In the genomic region with DNA sequence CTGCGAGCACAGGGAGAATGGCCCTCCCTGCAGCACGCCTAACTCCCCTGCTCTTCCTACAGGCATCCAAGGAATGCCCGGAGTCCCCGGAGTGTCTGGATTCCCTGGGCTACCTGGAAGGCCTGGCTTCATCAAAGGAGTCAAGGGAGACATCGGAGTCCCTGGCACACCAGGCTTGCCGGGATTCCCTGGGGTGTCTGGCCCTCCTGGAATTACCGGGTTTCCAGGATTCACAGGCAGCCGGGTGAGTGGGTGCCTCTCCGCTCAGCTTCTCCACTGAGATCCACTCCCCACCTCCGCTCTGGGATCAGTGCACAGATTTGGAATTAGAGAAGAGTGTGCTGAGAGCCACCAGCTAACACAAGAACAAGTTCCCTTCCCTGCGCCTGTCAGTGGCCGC, we compare ENCODE assay signal across 13 mouse cellular contexts. TPM values are rescaled to one million over a fixed set of nuclear protein-coding genes. Genes with fewer than 3 reads are reported as not detected.
A peak's percentile ranks its signal among the peaks of the same experiment; 100 is the strongest.
DNase-seq lines count a peak whose midpoint lies in the region.
"Had no signal": no experiment of that assay in that cellular context is flagged by ENCODE, and none has a peak within 500 bp of the region (broad histone marks: within the 10 kb centered on the region; RNA-seq: fewer than 3 reads in every experiment).

No protein-coding gene starts in this region.

- DNase-seq in frontal cortex, adult 2 months (ENCODE audit: extremely low spot score in 1 of 2, low spot score in 1 of 2): peak; percentile 56 to 80
- DNase-seq in frontal cortex, postnatal 10 days (ENCODE audit: low spot score in 2 of 2): no peak
- peak; percentile 53 to 75 for DNase-seq in left cerebral cortex, adult 18-20 months (ENCODE audit: low spot score in 2 of 2)
- no peak for DNase-seq in left cerebral cortex, postnatal 10 days (ENCODE audit: extremely low spot score in 1 of 2, low spot score in 2 of 2)
- peak; percentile 56 to 77 for DNase-seq in left cerebral cortex, postnatal 14 days (ENCODE audit: low spot score in 2 of 2)
- no peak for DNase-seq in thymus, postnatal 10 days (ENCODE audit: low spot score in 2 of 2)
- DNase-seq in cerebellum, postnatal 36 days: no peak
- DNase-seq: adrenal gland, adult 2 months; cerebellum, adult 8-10 months; heart, postnatal 36 days; kidney, postnatal 36 days; retina, postnatal 1 day; thymus, adult 2 months had no signal

- intact Hi-C loops in left cerebral cortex, postnatal 10 days (cut with DNase I): no loop called here
- intact Hi-C loops in left cerebral cortex, postnatal 14 days (cut with DNase I): loop anchor here (10.0 kb wide), 2 partner anchors 177 to 267 kb away; a partner anchor contains a TSS

RNA-seq across cellular contexts. Expression of a gene that starts 40.6 kb away (rescaled TPM):
- polyA plus RNA-seq in frontal cortex, adult 2 months (2012; rRNA removed): 2.0 TPM in 2 replicates
- under 1 TPM; 0.40 to 0.44 TPM for total RNA-seq in left cerebral cortex, adult 18-20 months (2021)
- under 1 TPM; 0.64 to 0.67 TPM for total RNA-seq in left cerebral cortex, postnatal 10 days (2021)
- under 1 TPM; 0.42 to 0.87 TPM for total RNA-seq in left cerebral cortex, postnatal 14 days (2021)

RNA-seq across cellular contexts. Expression of a gene that starts 59.4 kb away (rescaled TPM):
- polyA plus RNA-seq in frontal cortex, adult 2 months (2012; rRNA removed): 107 and 109 TPM in 2 replicates
- 10 to 100 TPM; 54.2 to 55.2 TPM for total RNA-seq in left cerebral cortex, adult 18-20 months (2021)
- total RNA-seq in left cerebral cortex, postnatal 10 days (2021): 10 to 100 TPM; 55.8 to 60.0 TPM
- total RNA-seq in left cerebral cortex, postnatal 14 days (2021): 10 to 100 TPM; 53.3 to 58.2 TPM

Comparison
In these comparisons a context has a peak if more than half of its experiments do, and no peak if none do; other contexts are left out.
1. DNase-seq: peak in frontal cortex, adult 2 months (2 of 2), left cerebral cortex, adult 18-20 months (2 of 2) and left cerebral cortex, postnatal 14 days (2 of 2); none in frontal cortex, postnatal 10 days (0 of 2), left cerebral cortex, postnatal 10 days (0 of 2), thymus, postnatal 10 days (0 of 2) and cerebellum, postnatal 36 days (0 of 2).